Mouse (Mus musculus) layer of hippocampus, adult 9-11 months (tissue): Measurements from ENCODE around the gene Sfta2.

Experiments used
- DNase-seq: peaks from one replicate; pipeline ENCODE4 v3.0.0; 2022

Sfta2 gene

GRCm38 (mm10) chr17:35593786-35594185 lies 7.6 kb upstream of the Sfta2 start:
- no peak for DNase-seq

- no peak for DNase-seq
Measured at GRCm38 (mm10) chr17:35594456-35594855, 6.9 kb upstream of the Sfta2 start.

GRCm38 (mm10) chr17:35597399-35597798 lies 4.0 kb upstream of the Sfta2 start:
- no peak for DNase-seq

GRCm38 (mm10) chr17:35601736-35602354 lies 496 bp downstream of the Sfta2 start:
- no peak for DNase-seq

- no peak for DNase-seq
Measured at GRCm38 (mm10) chr17:35617127-35617526, 15.8 kb downstream of the Sfta2 start.

- DNase-seq, result no peak
Measured at GRCm38 (mm10) chr17:35626537-35626936, 25.2 kb downstream of the Sfta2 start, which contains the start of gene Gm9573. Gm9573 (minus strand) TSS chr17:35626637.

- peak; percentile 79 for DNase-seq
Measured at GRCm38 (mm10) chr17:35633992-35634391, 32.6 kb downstream of the Sfta2 start.

GRCm38 (mm10) chr17:35635202-35635601 lies 33.9 kb downstream of the Sfta2 start:
- DNase-seq, result no peak

GRCm38 (mm10) chr17:35635699-35636111 lies 34.4 kb downstream of the Sfta2 start:
- DNase-seq, result peak; percentile 74

- DNase-seq, result peak; percentile 26
Measured at GRCm38 (mm10) chr17:35636363-35636762, 35.0 kb downstream of the Sfta2 start.

- peak; percentile 53 for DNase-seq
Measured at GRCm38 (mm10) chr17:35638475-35639190, 37.3 kb downstream of the Sfta2 start.

- DNase-seq, result no peak
Measured at GRCm38 (mm10) chr17:35639352-35639751, 38.0 kb downstream of the Sfta2 start.

GRCm38 (mm10) chr17:35643609-35644236 lies 42.4 kb downstream of the Sfta2 start, which contains the start of gene Mucl3:
Mucl3 (minus strand) TSS chr17:35643695.
- no peak for DNase-seq

- no peak for DNase-seq
Measured at GRCm38 (mm10) chr17:35649429-35649828, 48.1 kb downstream of the Sfta2 start.

- no peak for DNase-seq
Measured at GRCm38 (mm10) chr17:35653086-35653485, 51.7 kb downstream of the Sfta2 start.

GRCm38 (mm10) chr17:35665957-35666515 lies 64.7 kb downstream of the Sfta2 start:
- DNase-seq, result no peak

- DNase-seq, result no peak
Measured at GRCm38 (mm10) chr17:35666851-35667256, 65.5 kb downstream of the Sfta2 start.

GRCm38 (mm10) chr17:35667334-35668065 lies 66.2 kb downstream of the Sfta2 start, which contains the start of gene Vars2:
Vars2 (minus strand) TSS chr17:35667592.
- DNase-seq, result peak; percentile 97

- no peak for DNase-seq
Measured at GRCm38 (mm10) chr17:35669731-35670130, 68.4 kb downstream of the Sfta2 start.

- no peak for DNase-seq
Measured at GRCm38 (mm10) chr17:35671846-35672245, 70.5 kb downstream of the Sfta2 start.

GRCm38 (mm10) chr17:35672527-35672926 lies 71.2 kb downstream of the Sfta2 start:
- DNase-seq, result no peak

- DNase-seq, result peak; percentile 97
Measured at GRCm38 (mm10) chr17:35673416-35674035, 72.2 kb downstream of the Sfta2 start, which contains the start of gene Gtf2h4. Gtf2h4 (minus strand) TSS chr17:35673739.
